Mouse (Mus musculus) ES-Bruce4 (cell line): ENCODE measurements around the gene Reg3d. TPM values are rescaled to one million over a fixed set of nuclear protein-coding genes. Genes with fewer than 3 reads are reported as not detected.
"Not testable (repeated sequence)": the region's sequence is repeated elsewhere in the genome, so short reads cannot be mapped to it uniquely, and the experiment has no call there.

Experiments used
- H3K27ac ChIP-seq: 2 replicates; pipeline ENCODE4 v1.5.1; 2012; ENCODE audit warnings: low read length, inconsistent platforms; ENCODE audit not compliant: insufficient read depth
- H3K27me3 ChIP-seq: 2 replicates; pipeline ENCODE4 v1.6.1; 2012; ENCODE audit warnings: mild to moderate bottlenecking, low read length, inconsistent platforms; ENCODE audit not compliant: control insufficient read depth, poor library complexity, insufficient read depth, severe bottlenecking
- H3K36me3 ChIP-seq: 2 replicates; pipeline ENCODE4 v1.6.1; 2012; ENCODE audit warnings: inconsistent platforms, mild to moderate bottlenecking, low read length, moderate library complexity; ENCODE audit not compliant: control insufficient read depth, poor library complexity, insufficient read depth, severe bottlenecking
- H3K4me1 ChIP-seq: one replicate; pipeline ENCODE4 v1.8.1; 2011; ENCODE audit warnings: low read length; ENCODE audit not compliant: control insufficient read depth, insufficient read depth
- H3K4me3 ChIP-seq: 2 replicates; pipeline ENCODE4 v1.5.1; 2011; ENCODE audit warnings: low read depth, mild to moderate bottlenecking, low read length
- H3K9ac ChIP-seq: 2 replicates; pipeline ENCODE4 v1.6.1; 2012; ENCODE audit warnings: low read depth, mild to moderate bottlenecking, inconsistent platforms; ENCODE audit not compliant: poor library complexity, severe bottlenecking
- H3K9me3 ChIP-seq: replicated peaks from 2 replicates; pipeline ENCODE4 v1.6.1; 2012; ENCODE audit warnings: mild to moderate bottlenecking, low read length, inconsistent platforms; ENCODE audit not compliant: control insufficient read depth, poor library complexity, insufficient read depth, severe bottlenecking
- CTCF ChIP-seq: IDR thresholded peaks from one replicate; pipeline ENCODE4 v1.8.1; 2011; ENCODE audit warnings: low read depth, low read length
- EP300 ChIP-seq: IDR thresholded peaks from 2 replicates; pipeline ENCODE4 v1.6.1; 2011; ENCODE audit warnings: low read depth, low read length; ENCODE audit not compliant: insufficient read depth
- POLR2A ChIP-seq: IDR thresholded peaks from one replicate; pipeline ENCODE4 v1.8.1; 2011; ENCODE audit warnings: low read length; ENCODE audit not compliant: insufficient read depth
- polyA plus RNA-seq: library from polyadenylated mRNA; stranded (reverse); fragments of >200 nt; gene quantifications from 2 replicates; pipeline ENCODE4 v1.2.4, GENCODE M21; 2011; ENCODE audit warnings: low read depth; ENCODE audit not compliant: missing spikeins, insufficient read depth, insufficient read length

Gene Reg3d
- not detected in 2 replicates for polyA plus RNA-seq

DNA sequence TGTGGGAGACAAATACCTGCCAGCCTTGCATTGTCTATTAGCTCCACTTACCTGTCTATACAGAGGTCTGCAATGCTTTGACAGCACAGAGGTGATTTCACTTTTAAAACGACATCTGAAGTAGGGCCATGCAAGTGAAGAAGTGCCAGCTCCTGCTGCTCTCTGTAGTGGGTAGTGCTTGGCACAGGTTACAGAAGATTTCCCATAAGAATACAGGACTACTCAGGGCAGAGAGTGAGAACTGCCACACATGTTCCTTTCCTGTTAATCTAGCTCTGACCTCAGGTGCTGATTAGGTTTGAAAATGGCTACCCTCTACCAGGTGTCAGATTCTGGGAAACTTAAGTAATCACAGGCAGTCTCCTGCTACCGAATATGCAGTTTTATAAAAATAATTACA, at the start of gene Reg3d:
Reg3d (minus strand) TSS at position 101 of the 400 bp plus-strand sequence.
- Histone ChIP-seq H3K4me3 (no peak within 1 kb of the TSS), H3K9ac (no peak within 1 kb of the TSS), H3K4me1 (no peaks in the 10 kb centered on the region), H3K9me3 (no peaks in the 10 kb centered on the region), H3K27ac (no peak within 1 kb of the TSS), H3K27me3 (no peaks in the 10 kb centered on the region), H3K36me3 (no peaks in the 10 kb centered on the region)
- no peak for TF ChIP-seq POLR2A
- TF ChIP-seq CTCF, result no peak
- TF ChIP-seq EP300, result no peak

DNA sequence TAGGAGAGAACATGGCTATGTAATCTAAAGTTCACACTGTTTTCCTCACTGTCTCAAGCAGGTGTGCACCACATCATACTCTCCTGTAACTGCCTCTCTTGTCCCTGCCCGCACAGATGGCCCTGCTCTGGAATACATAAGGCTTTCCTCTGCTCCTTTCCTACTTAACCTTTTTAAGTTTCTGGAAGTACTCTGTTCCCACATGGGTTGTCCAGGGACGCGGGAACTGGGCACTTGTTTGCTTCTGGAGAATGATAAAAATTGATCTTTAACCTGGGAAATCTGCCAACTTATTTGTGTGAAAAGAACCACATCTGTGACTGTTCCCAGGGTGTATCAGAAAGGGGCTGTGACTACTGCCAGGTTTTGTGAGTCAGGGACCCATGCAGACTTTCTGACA, 46.8 kb upstream of the Reg3d start:
- Histone ChIP-seq H3K9me3 (no peaks in the 10 kb centered on the region), H3K9ac (no peak overlapping the region), H3K4me3 (no peak overlapping the region), H3K36me3 (no peaks in the 10 kb centered on the region), H3K4me1 (no peaks in the 10 kb centered on the region), H3K27me3 (no peaks in the 10 kb centered on the region), H3K27ac (no peak overlapping the region)
- no peak for TF ChIP-seq POLR2A
- no peak for TF ChIP-seq EP300
- TF ChIP-seq CTCF, result no peak

DNA sequence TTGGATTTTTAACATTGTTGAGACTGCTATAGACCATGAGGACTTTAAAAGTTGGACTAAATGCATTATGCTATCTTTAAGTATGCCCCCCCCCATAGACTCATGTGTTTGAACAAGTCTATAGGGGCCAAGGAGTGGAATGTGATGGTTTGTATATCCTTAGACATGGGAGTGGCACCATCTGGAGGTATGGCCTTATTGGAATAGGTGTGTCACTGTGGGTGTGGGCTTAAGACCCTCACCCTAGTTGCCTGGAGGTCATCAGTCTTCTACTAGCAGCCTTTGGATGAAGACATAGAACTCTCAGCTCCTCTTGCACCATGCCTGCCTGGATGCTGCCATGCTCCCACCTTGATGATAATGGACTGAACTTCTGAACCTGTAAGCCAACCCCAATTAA, 43.7 kb upstream of the Reg3d start, which contains the start of gene Reg1:
Reg1 (plus strand) TSS at position 301 of the 400 bp plus-strand sequence.
- H3K4me3 ChIP-seq, H3K27me3 ChIP-seq, H3K9ac ChIP-seq: not testable (repeated sequence)

DNA sequence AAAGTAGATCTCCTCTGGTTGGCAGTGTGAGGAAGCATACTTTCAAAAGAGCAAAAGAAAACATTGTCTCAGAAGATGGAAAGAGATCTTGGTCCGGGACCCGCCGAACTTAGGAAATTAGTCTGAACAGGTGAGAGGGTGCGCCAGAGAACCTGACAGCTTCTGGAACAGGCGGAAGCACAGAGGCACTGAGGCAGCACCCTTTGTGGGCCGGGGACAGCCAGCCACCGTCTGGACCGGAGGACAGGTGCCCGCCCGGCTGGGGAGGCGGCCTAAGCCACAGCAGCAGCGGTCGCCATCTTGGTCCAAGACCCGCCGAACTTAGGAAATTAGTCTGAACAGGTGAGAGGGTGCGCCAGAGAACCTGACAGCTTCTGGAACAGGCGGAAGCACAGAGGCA, 16.7 kb upstream of the Reg3d start, which contains the start of gene Reg2:
Reg2 (plus strand) TSS at position 301 of the 400 bp plus-strand sequence.
- H3K4me1 ChIP-seq, H3K4me3 ChIP-seq: not testable (repeated sequence)

More for the DNA sequence above, 43.7 kb upstream of the Reg3d start, which contains the start of gene Reg1:
- not testable (repeated sequence) for H3K9me3 ChIP-seq, H3K36me3 ChIP-seq, H3K4me1 ChIP-seq, H3K27ac ChIP-seq

DNA sequence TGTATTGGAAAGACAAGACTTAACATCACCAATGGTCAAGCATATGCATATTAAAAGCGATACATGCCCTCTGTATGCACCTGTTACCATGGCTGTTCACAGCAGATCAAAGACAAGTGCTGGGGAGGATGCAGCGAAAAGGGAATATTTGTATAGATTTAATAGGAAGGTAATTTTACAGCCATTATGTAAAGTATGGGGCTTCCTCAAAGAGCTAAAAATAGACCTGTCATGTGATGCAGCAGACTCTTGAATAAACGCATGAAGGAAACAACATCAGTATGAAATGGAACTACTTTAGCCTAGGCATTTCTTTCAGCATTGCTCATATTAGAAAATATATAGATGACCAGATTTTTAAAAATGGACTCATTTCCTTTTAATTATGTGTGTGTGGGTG, 6.9 kb upstream of the Reg3d start:
- TF ChIP-seq EP300 (no peak), POLR2A (no peak), CTCF (no peak)
- no peak overlapping the region for H3K27ac ChIP-seq
- no peaks in the 10 kb centered on the region for H3K27me3 ChIP-seq
- no peak overlapping the region for H3K4me3 ChIP-seq
- H3K9ac ChIP-seq, result no peak overlapping the region
- H3K36me3 ChIP-seq, result no peaks in the 10 kb centered on the region
- H3K4me1 ChIP-seq, result no peaks in the 10 kb centered on the region
- no peaks in the 10 kb centered on the region for H3K9me3 ChIP-seq

More for the DNA sequence above, 16.7 kb upstream of the Reg3d start, which contains the start of gene Reg2:
- H3K9me3 ChIP-seq, H3K27ac ChIP-seq, H3K27me3 ChIP-seq, H3K36me3 ChIP-seq, H3K9ac ChIP-seq: not testable (repeated sequence)

DNA sequence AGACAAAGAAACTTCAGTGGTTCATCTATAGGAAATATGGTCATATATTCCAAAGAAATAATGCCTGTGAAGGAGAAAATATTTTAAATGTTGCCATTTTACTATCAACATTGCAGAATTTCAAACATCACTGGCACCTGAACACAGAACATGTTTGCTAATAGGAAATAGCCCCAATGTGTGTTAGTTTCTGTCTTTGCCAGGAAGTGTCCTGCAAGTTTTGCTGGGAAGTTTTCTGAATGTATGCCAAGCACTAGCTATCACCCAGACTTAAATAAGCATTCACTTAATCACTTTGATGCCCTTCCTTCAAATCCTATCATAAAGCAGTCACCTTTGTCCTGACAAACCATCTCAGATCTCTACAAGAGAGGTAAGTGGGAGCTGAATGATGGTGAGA, 1.7 kb upstream of the Reg3d start, which contains the start of gene Reg3a:
Reg3a (plus strand) TSS at position 301 of the 400 bp plus-strand sequence.
- Histone ChIP-seq H3K36me3 (no peaks in the 10 kb centered on the region), H3K4me3 (no peak within 1 kb of the TSS), H3K4me1 (no peaks in the 10 kb centered on the region), H3K27ac (no peak within 1 kb of the TSS), H3K27me3 (no peaks in the 10 kb centered on the region), H3K9me3 (no peaks in the 10 kb centered on the region), H3K9ac (no peak within 1 kb of the TSS)
- TF ChIP-seq CTCF (no peak), EP300 (no peak), POLR2A (no peak)
